Mouse (Mus musculus) MEL (cell line): ENCODE results near the gene Kcnd3. TPM values are rescaled to one million over a fixed set of nuclear protein-coding genes. Genes with fewer than 3 reads are reported as not detected.

Experiments
- DNase-seq: peaks from one replicate; pipeline ENCODE4 v3.0.0; 2011; ENCODE audit warnings: low read depth, low spot score
- H3K27ac ChIP-seq: 2 replicates; pipeline ENCODE4 v1.5.1; 2012; ENCODE audit warnings: low read depth, mild to moderate bottlenecking, control low read depth, low read length, moderate library complexity; ENCODE audit not compliant: control insufficient read depth
- H3K27me3 ChIP-seq, 2 experiments: fragments of 150-350 bp in 1 of 2; sonication (generic) in 1 of 2; 2 replicates each; pipeline ENCODE4 v1.6.1; 2012; ENCODE audit warnings: low read length in 2 of 2, mild to moderate bottlenecking in 2 of 2, improper control_type of control experiment in 1 of 2, moderate library complexity in 1 of 2; ENCODE audit not compliant: insufficient read depth in 2 of 2, control insufficient read depth in 1 of 2
- H3K36me3 ChIP-seq, 2 experiments: 2 replicates each; pipeline ENCODE4 v1.6.1; 2012 to 2014; ENCODE audit warnings: low read length in 2 of 2, improper control_type of control experiment in 1 of 2, inconsistent platforms in 1 of 2, mild to moderate bottlenecking in 1 of 2; ENCODE audit not compliant: insufficient read depth in 2 of 2, control insufficient read depth in 1 of 2
- H3K4me1 ChIP-seq, 2 experiments: fragments of 150-350 bp in 1 of 2; sonication (generic) in 1 of 2; 2 replicates each; pipeline ENCODE4 v1.6.1; 2012; ENCODE audit warnings: low read length in 2 of 2, improper control_type of control experiment in 1 of 2, mild to moderate bottlenecking in 1 of 2; ENCODE audit not compliant: insufficient read depth in 2 of 2, control insufficient read depth in 1 of 2
- H3K4me3 ChIP-seq, 2 experiments: fragments of 150-350 bp in 1 of 2; sonication (generic) in 1 of 2; 2 replicates each; pipeline ENCODE4 v1.5.1; 2012; ENCODE audit warnings: low read depth in 2 of 2, low read length in 2 of 2, mild to moderate bottlenecking in 2 of 2, moderate library complexity in 2 of 2, control low read depth in 1 of 2, improper control_type of control experiment in 1 of 2; ENCODE audit not compliant: control insufficient read depth in 1 of 2, insufficient read depth in 1 of 2
- H3K79me2 ChIP-seq: 2 replicates; pipeline ENCODE4 v1.6.1; 2012; ENCODE audit warnings: mild to moderate bottlenecking, low read length, moderate library complexity; ENCODE audit not compliant: control insufficient read depth, poor library complexity, insufficient read depth
- H3K9ac ChIP-seq: 2 replicates; pipeline ENCODE4 v1.6.1; 2012; ENCODE audit warnings: low read depth, mild to moderate bottlenecking, control low read depth, low read length, moderate library complexity; ENCODE audit not compliant: control insufficient read depth, poor library complexity, severe bottlenecking
- H3K9me3 ChIP-seq: fragments of 150-350 bp; sonication (generic); replicated peaks from 2 replicates; pipeline ENCODE4 v1.6.1; 2012; ENCODE audit warnings: mild to moderate bottlenecking, low read length, improper control_type of control experiment, moderate library complexity; ENCODE audit not compliant: insufficient read depth
- BHLHE40 ChIP-seq: IDR thresholded peaks from 2 replicates; pipeline ENCODE4 v1.6.1; 2012; ENCODE audit warnings: low read depth, mild to moderate bottlenecking, inconsistent platforms, low read length, improper control_type of control experiment, borderline replicate concordance
- CHD2 ChIP-seq: IDR thresholded peaks from 2 replicates; pipeline ENCODE4 v1.6.1; 2011; ENCODE audit warnings: low read length, improper control_type of control experiment
- CTCF ChIP-seq, 3 experiments: IDR thresholded peaks in 2 of 3; conservative IDR thresholded peaks in 1 of 3; 2 replicates each; pipeline ENCODE4 v1.5.1; 2011 to 2012; ENCODE audit warnings: low read length in 3 of 3, low read depth in 2 of 3, mild to moderate bottlenecking in 2 of 3, improper control_type of control experiment in 1 of 3, inconsistent platforms in 1 of 3, mixed read lengths in 1 of 3, moderate library complexity in 1 of 3; ENCODE audit not compliant: control insufficient read depth in 1 of 3, insufficient read depth in 1 of 3, poor library complexity in 1 of 3, severe bottlenecking in 1 of 3
- E2F4 ChIP-seq: IDR thresholded peaks from 2 replicates; pipeline ENCODE4 v1.6.1; 2011; ENCODE audit warnings: low read depth, low read length, improper control_type of control experiment, borderline replicate concordance
- ELF1 ChIP-seq: IDR thresholded peaks from 2 replicates; pipeline ENCODE4 v1.6.1; 2014; ENCODE audit warnings: low read depth, mild to moderate bottlenecking, inconsistent platforms, low read length, improper control_type of control experiment, moderate library complexity
- ETS1 ChIP-seq: IDR thresholded peaks from 2 replicates; pipeline ENCODE4 v1.6.1; 2012; ENCODE audit warnings: low read depth, mild to moderate bottlenecking, inconsistent platforms, low read length, improper control_type of control experiment, moderate library complexity
- GABPA ChIP-seq: IDR thresholded peaks from 2 replicates; pipeline ENCODE4 v1.6.1; 2012; ENCODE audit warnings: low read depth, mild to moderate bottlenecking, inconsistent platforms, low read length, improper control_type of control experiment, moderate library complexity
- GATA1 ChIP-seq: IDR thresholded peaks from 2 replicates; pipeline ENCODE4 v1.6.1; 2011; ENCODE audit warnings: low read depth, low read length, improper control_type of control experiment
- KAT2A ChIP-seq: conservative IDR thresholded peaks from 2 replicates; pipeline ENCODE4 v1.6.1; 2012; ENCODE audit warnings: low read depth, low read length, improper control_type of control experiment, inconsistent platforms
- MAFK ChIP-seq: IDR thresholded peaks from 2 replicates; pipeline ENCODE4 v1.6.1; 2011; ENCODE audit warnings: low read depth, mild to moderate bottlenecking, low read length, improper control_type of control experiment, borderline replicate concordance
- MAX ChIP-seq: IDR thresholded peaks from 2 replicates; pipeline ENCODE4 v1.6.1; 2011; ENCODE audit warnings: low read length, improper control_type of control experiment
- MAZ ChIP-seq: IDR thresholded peaks from 2 replicates; pipeline ENCODE4 v1.6.1; 2012; ENCODE audit warnings: low read depth, mild to moderate bottlenecking, inconsistent platforms, low read length, improper control_type of control experiment
- MXI1 ChIP-seq: IDR thresholded peaks from 2 replicates; pipeline ENCODE4 v1.6.1; 2011; ENCODE audit warnings: mild to moderate bottlenecking, low read depth, low read length, improper control_type of control experiment
- MYB ChIP-seq: IDR thresholded peaks from 2 replicates; pipeline ENCODE4 v1.6.1; 2011; ENCODE audit warnings: mild to moderate bottlenecking, low read depth, low read length, improper control_type of control experiment
- NRF1 ChIP-seq: IDR thresholded peaks from 2 replicates; pipeline ENCODE4 v1.6.1; 2014; ENCODE audit warnings: low read depth, mild to moderate bottlenecking, inconsistent platforms, low read length, improper control_type of control experiment, moderate library complexity; ENCODE audit not compliant: poor library complexity, insufficient read depth, severe bottlenecking
- POLR2AphosphoS2 ChIP-seq: IDR thresholded peaks from 2 replicates; pipeline ENCODE4 v1.6.1; 2011; ENCODE audit warnings: low read length, improper control_type of control experiment
- POLR2AphosphoS5 ChIP-seq: IDR thresholded peaks from 2 replicates; pipeline ENCODE4 v1.6.1; 2012; ENCODE audit warnings: low read depth, borderline replicate concordance, mild to moderate bottlenecking, inconsistent platforms, low read length, moderate library complexity, mixed read lengths
- RAD21 ChIP-seq: IDR thresholded peaks from 2 replicates; pipeline ENCODE4 v1.6.1; 2011; ENCODE audit warnings: mild to moderate bottlenecking, low read depth, low read length, improper control_type of control experiment
- RCOR1 ChIP-seq: IDR thresholded peaks from 2 replicates; pipeline ENCODE4 v1.6.1; 2012; ENCODE audit warnings: low read depth, mild to moderate bottlenecking, inconsistent platforms, low read length, improper control_type of control experiment
- SMC3 ChIP-seq: IDR thresholded peaks from 2 replicates; pipeline ENCODE4 v1.6.1; 2011; ENCODE audit warnings: low read depth, low read length, improper control_type of control experiment
- UBTF ChIP-seq: IDR thresholded peaks from 2 replicates; pipeline ENCODE4 v1.6.1; 2012; ENCODE audit warnings: low read depth, mild to moderate bottlenecking, inconsistent platforms, low read length, improper control_type of control experiment, moderate library complexity, borderline replicate concordance; ENCODE audit not compliant: insufficient read depth
- USF1 ChIP-seq: IDR thresholded peaks from 2 replicates; pipeline ENCODE4 v1.6.1; 2014; ENCODE audit warnings: low read depth, mild to moderate bottlenecking, inconsistent platforms, low read length, improper control_type of control experiment, moderate library complexity
- USF2 ChIP-seq, 2 experiments: IDR thresholded peaks; 2 replicates each; pipeline ENCODE4 v1.6.1; 2011 to 2012; ENCODE audit warnings: improper control_type of control experiment in 2 of 2, low read length in 2 of 2, borderline replicate concordance in 1 of 2, inconsistent platforms in 1 of 2, low read depth in 1 of 2, mild to moderate bottlenecking in 1 of 2; ENCODE audit not compliant: insufficient read depth in 1 of 2
- ZKSCAN1 ChIP-seq: IDR thresholded peaks from 2 replicates; pipeline ENCODE4 v1.6.1; 2012; ENCODE audit warnings: low read depth, mild to moderate bottlenecking, inconsistent platforms, low read length, improper control_type of control experiment, moderate library complexity
- ZMIZ1 ChIP-seq: IDR thresholded peaks from 2 replicates; pipeline ENCODE4 v1.6.1; 2012; ENCODE audit warnings: low read depth, mild to moderate bottlenecking, inconsistent platforms, low read length, improper control_type of control experiment, moderate library complexity
- ZNF384 ChIP-seq: IDR thresholded peaks from 2 replicates; pipeline ENCODE4 v1.6.1; 2012; ENCODE audit warnings: low read depth, mild to moderate bottlenecking, inconsistent platforms, low read length, improper control_type of control experiment
- polyA plus RNA-seq, 2 experiments: library from polyadenylated mRNA; stranded (reverse) in 1 of 2; unstranded in 1 of 2; fragments of >175 nt in 1 of 2; fragments of >200 nt in 1 of 2; gene quantifications; 2 replicates each; pipeline versions ENCODE4 v1.2.1 to v1.2.4; 2012; ENCODE audit warnings: low replicate concordance in 2 of 2, low read depth in 1 of 2; ENCODE audit not compliant: insufficient read length in 2 of 2, insufficient read depth in 1 of 2, missing spikeins in 1 of 2
- total RNA-seq: library from RNA; depleted of rRNA; stranded (reverse); fragments of 300-350 nt; gene quantifications from 2 replicates; pipeline ENCODE4 v1.2.3, GENCODE M21; 2012

Gene Kcnd3
- total and polyA plus RNA-seq, 3 experiments = 0.01 TPM; not detected in 2

DNA sequence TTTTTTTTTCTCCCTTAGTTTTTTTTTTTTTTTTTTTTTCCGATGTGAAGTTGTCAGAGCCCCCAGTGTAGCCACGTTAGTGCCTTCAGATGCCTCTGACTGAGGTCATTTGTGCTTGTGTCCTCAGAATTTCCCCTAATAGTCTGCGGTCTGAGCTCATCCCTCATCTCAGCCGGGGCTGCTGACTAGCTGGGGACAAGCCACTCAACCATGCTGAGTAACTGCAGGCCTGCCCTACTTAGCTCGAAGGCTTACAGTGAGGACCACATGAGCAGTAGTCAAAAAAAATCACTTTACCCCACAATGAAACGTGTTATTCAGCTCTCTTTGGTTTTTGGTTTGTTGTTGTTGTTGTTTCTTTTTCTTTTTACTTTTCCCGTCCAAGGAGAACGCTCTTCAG, 169.0 kb downstream of the Kcnd3 start:
- Histone ChIP-seq H3K9me3 (no peaks in the 10 kb centered on the region), H3K4me1 (no peaks in the 10 kb centered on the region)
- TF ChIP-seq ZMIZ1 = no peak
- no peak for TF ChIP-seq POLR2AphosphoS5
- TF ChIP-seq USF2 (IDR thresholded peaks at IDR 0.05; ENCODE audit: borderline replicate concordance in 1 of 2, insufficient read depth in 1 of 2, low read depth in 1 of 2, low read length in 2 of 2) = no peak
- no peak for TF ChIP-seq MAX
- no peak for TF ChIP-seq BHLHE40
- no peak for TF ChIP-seq KAT2A
- no peak for TF ChIP-seq POLR2AphosphoS2
- TF ChIP-seq NRF1 = no peak
- no peak for TF ChIP-seq CTCF (IDR thresholded peaks at IDR 0.05 in 2 of 3, conservative IDR thresholded peaks at IDR 0.05 in 1 of 3; ENCODE audit: control insufficient read depth in 1 of 3, insufficient read depth in 1 of 3, low read depth in 2 of 3, low read length in 3 of 3, poor library complexity in 1 of 3, severe bottlenecking in 1 of 3)
- TF ChIP-seq GATA1 = no peak
- TF ChIP-seq GABPA = no peak
- TF ChIP-seq RCOR1 = no peak
- no peak for TF ChIP-seq MAFK
- TF ChIP-seq ETS1 = no peak
- TF ChIP-seq, all 39 proteins: peak for 0
- Histone ChIP-seq H3K27ac (no peak overlapping the region), H3K79me2 (no peaks in the 10 kb centered on the region), H3K9ac (no peak overlapping the region), H3K36me3 (no peaks in the 10 kb centered on the region), H3K4me3 (no peak overlapping the region), H3K27me3 (no peaks in the 10 kb centered on the region; a peak in 2 of 4 replicates)
- no peak for DNase-seq

DNA sequence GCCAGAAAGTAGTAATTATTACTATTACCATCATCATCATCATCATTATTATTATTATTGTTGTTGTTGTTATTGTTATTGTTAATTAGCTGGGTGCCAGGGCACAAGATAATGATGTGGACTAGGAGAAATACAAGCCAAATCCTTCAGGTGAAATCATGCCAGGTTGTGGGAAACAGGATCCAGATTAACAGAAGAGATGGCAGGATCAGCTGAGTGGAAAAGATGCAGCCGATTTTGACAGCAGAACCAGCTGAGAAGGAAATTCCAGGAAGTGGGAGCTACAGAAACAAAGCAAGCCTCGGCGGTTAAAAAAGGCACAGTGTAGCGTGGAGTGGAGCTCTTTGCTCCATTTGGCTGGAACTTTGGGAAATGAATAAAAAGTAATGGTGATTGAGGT, 171.0 kb downstream of the Kcnd3 start:
- Histone ChIP-seq H3K36me3 (no peaks in the 10 kb centered on the region), H3K4me3 (no peak overlapping the region), H3K9ac (no peak overlapping the region), H3K27ac (no peak overlapping the region), H3K9me3 (no peaks in the 10 kb centered on the region), H3K79me2 (no peaks in the 10 kb centered on the region), H3K27me3 (no peaks in the 10 kb centered on the region; a peak in 2 of 4 replicates), H3K4me1 (no peaks in the 10 kb centered on the region)
- DNase-seq = no peak
- TF ChIP-seq SMC3 (no peak), ZMIZ1 (no peak), CTCF (IDR thresholded peaks at IDR 0.05 in 2 of 3, conservative IDR thresholded peaks at IDR 0.05 in 1 of 3; ENCODE audit: control insufficient read depth in 1 of 3, insufficient read depth in 1 of 3, low read depth in 2 of 3, low read length in 3 of 3, poor library complexity in 1 of 3, severe bottlenecking in 1 of 3) (no peak), ZNF384 (no peak), CHD2 (no peak), ELF1 (no peak), RAD21 (no peak), UBTF (no peak), MXI1 (no peak), ZKSCAN1 (no peak), E2F4 (no peak), MYB (no peak), MAX (no peak), POLR2AphosphoS5 (no peak), USF1 (no peak), MAZ (no peak)
